Mouse (Mus musculus) lung, adult 2 months (tissue): ENCODE data around the gene Lep.

Experiments used
- CTCF ChIP-seq: fragments of 200-500 bp; IDR thresholded peaks from 2 replicates; pipeline ENCODE4 v1.5.1; 2011; ENCODE audit warnings: mild to moderate bottlenecking, low read length, control low read depth; ENCODE audit not compliant: insufficient read depth
- POLR2A ChIP-seq: fragments of 200-500 bp; IDR thresholded peaks from 2 replicates; pipeline ENCODE4 v1.6.1; 2011; ENCODE audit warnings: low read depth, mild to moderate bottlenecking, control low read depth, low read length, borderline replicate concordance; ENCODE audit errors: extremely low read depth

DNA sequence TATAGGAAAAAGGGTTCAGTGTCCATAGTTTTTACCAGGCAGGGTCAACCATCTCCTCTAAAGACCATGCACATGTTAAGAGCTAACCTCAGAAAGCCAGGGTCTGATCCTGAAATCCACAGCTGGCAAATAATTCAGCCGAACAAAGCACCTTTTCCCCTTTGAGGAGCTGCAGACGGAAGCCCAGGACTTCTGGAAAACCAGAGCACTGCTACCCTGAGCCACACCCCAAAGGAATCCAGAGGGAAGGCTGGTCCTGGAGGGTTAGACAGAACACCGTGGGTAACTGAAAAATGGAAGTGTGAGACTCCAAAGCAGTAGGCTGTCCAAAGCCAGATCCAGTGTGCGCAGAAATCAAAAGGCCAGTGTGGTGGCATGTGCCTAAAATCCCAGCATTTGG lies 58.9 kb downstream of the Lep start:
- TF ChIP-seq CTCF: no peak
- no peak for TF ChIP-seq POLR2A
